Mouse (Mus musculus): ENCODE data around the gene Gtf3a. TPM values are rescaled to one million over a fixed set of nuclear protein-coding genes. Genes with fewer than 3 reads are reported as not detected.
"Not testable (repeated sequence)": the region's sequence is repeated elsewhere in the genome, so short reads cannot be mapped to it uniquely, and the experiment has no call there.

The Gtf3a gene
- total RNA-seq, 1 experiment from 2014 or later, result 171 TPM

GRCm38 (mm10) chr5:146933466-146933865, 15.0 kb upstream of the Gtf3a start:
- ATAC-seq (replicated peaks; ENCODE audit: low read depth, poor library complexity, severe bottlenecking), result no peak

- no peak for ATAC-seq (replicated peaks; ENCODE audit: low read depth, poor library complexity, severe bottlenecking)
Measured at GRCm38 (mm10) chr5:146937541-146938503, 10.6 kb upstream of the Gtf3a start.

GRCm38 (mm10) chr5:146939109-146939796, 9.2 kb upstream of the Gtf3a start:
- peak; percentile 31; the same call in 1 of the 2 replicates for ATAC-seq (replicated peaks; ENCODE audit: low read depth, poor library complexity, severe bottlenecking)

- ATAC-seq (replicated peaks; ENCODE audit: low read depth, poor library complexity, severe bottlenecking), result peak; percentile 75
Measured at GRCm38 (mm10) chr5:146940219-146940618, 8.2 kb upstream of the Gtf3a start.

- not testable (repeated sequence) for ATAC-seq (replicated peaks; ENCODE audit: low read depth, poor library complexity, severe bottlenecking)
Measured at GRCm38 (mm10) chr5:146941939-146942338, 6.5 kb upstream of the Gtf3a start.

GRCm38 (mm10) chr5:146942965-146943364, 5.5 kb upstream of the Gtf3a start:
- ATAC-seq (replicated peaks; ENCODE audit: low read depth, poor library complexity, severe bottlenecking), result no peak

GRCm38 (mm10) chr5:146944568-146944967, 3.9 kb upstream of the Gtf3a start:
- ATAC-seq (replicated peaks; ENCODE audit: low read depth, poor library complexity, severe bottlenecking), result no peak

GRCm38 (mm10) chr5:146946682-146947081, 1.8 kb upstream of the Gtf3a start:
- no peak for ATAC-seq (replicated peaks; ENCODE audit: low read depth, poor library complexity, severe bottlenecking)

GRCm38 (mm10) chr5:146947497-146947896, 960 bp upstream of the Gtf3a start:
- ATAC-seq (replicated peaks; ENCODE audit: low read depth, poor library complexity, severe bottlenecking), result peak; percentile 42; the same call in 1 of the 2 replicates

- peak; percentile 6; the same call in 1 of the 2 replicates for ATAC-seq (replicated peaks; ENCODE audit: low read depth, poor library complexity, severe bottlenecking)
Measured at GRCm38 (mm10) chr5:146948041-146948507, 383 bp upstream of the Gtf3a start.

- no peak for ATAC-seq (replicated peaks; ENCODE audit: low read depth, poor library complexity, severe bottlenecking)
Measured at GRCm38 (mm10) chr5:146954576-146954975, 6.1 kb downstream of the Gtf3a start.

- no peak for ATAC-seq (replicated peaks; ENCODE audit: low read depth, poor library complexity, severe bottlenecking)
Measured at GRCm38 (mm10) chr5:146955651-146956050, 7.2 kb downstream of the Gtf3a start.

- no peak for ATAC-seq (replicated peaks; ENCODE audit: low read depth, poor library complexity, severe bottlenecking)
Measured at GRCm38 (mm10) chr5:146956678-146957077, 8.2 kb downstream of the Gtf3a start.

GRCm38 (mm10) chr5:146963118-146963936, 14.9 kb downstream of the Gtf3a start, which contains the start of gene Mtif3:
Mtif3 (minus strand) TSS chr5:146963800.
- ATAC-seq (replicated peaks; ENCODE audit: low read depth, poor library complexity, severe bottlenecking), result peak; percentile 97

GRCm38 (mm10) chr5:146963937-146964278, 15.5 kb downstream of the Gtf3a start:
- peak; percentile 11; the same call in 1 of the 2 replicates for ATAC-seq (replicated peaks; ENCODE audit: low read depth, poor library complexity, severe bottlenecking)

GRCm38 (mm10) chr5:146968695-146969393, 20.4 kb downstream of the Gtf3a start:
- no peak for ATAC-seq (replicated peaks; ENCODE audit: low read depth, poor library complexity, severe bottlenecking)

GRCm38 (mm10) chr5:146971776-146972561, 23.5 kb downstream of the Gtf3a start:
- ATAC-seq (replicated peaks; ENCODE audit: low read depth, poor library complexity, severe bottlenecking), result no peak

- ATAC-seq (replicated peaks; ENCODE audit: low read depth, poor library complexity, severe bottlenecking), result no peak
Measured at GRCm38 (mm10) chr5:146973353-146973752, 24.9 kb downstream of the Gtf3a start.
